Mouse (Mus musculus): Measurements from ENCODE around the gene Ugt1a6b.
"Not testable (repeated sequence)": the region's sequence is repeated elsewhere in the genome, so short reads cannot be mapped to it uniquely, and the experiment has no call there.

DNA sequence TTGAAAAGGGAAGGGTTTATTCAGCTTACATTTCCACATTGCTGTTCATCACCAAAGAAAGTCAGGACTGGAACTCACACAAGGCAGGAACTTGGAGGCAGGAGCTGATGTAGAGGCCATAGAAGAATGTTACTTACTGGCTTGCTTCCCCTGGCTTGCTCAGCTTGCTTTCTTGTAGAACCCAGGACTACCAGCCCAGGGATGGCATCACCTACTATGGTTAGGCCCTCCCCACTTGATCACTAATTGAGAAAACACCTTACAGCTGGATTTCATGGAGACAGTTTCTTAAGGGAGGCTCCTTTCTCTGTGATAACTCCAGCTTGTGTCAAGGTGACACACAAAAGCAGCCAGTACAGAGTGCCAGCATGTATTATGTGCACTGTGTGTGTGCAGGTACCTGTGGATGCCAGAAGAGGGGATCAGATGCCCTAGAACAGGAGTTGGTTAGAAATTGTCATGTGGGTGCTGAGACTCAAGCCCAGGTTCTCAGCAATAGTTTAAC lies 120.0 kb downstream of the Ugt1a6b start:
- not testable (repeated sequence) for TF ChIP-seq CTCF (IDR thresholded peaks at IDR 0.05; ENCODE audit: low read depth); EP300 (optimal IDR thresholded peaks at IDR 0.05)
